Mouse (Mus musculus) heart, adult 8-10 months (tissue): ENCODE measurements at regions not wholly inside any gene's neighbourhood (a gene's known extent, or its start where the extent isn't known, plus 50 kb on each side); places are given as distances from the start of the nearest gene placed in this dataset.

Source experiments
- DNase-seq: peaks from one replicate; pipeline ENCODE4 v3.0.0; 2022; ENCODE audit warnings: low spot score

GRCm38 (mm10) chr3:41422615-41423579, 132.6 kb upstream of the Jade1 start:
- no peak for DNase-seq

- DNase-seq = no peak
Observed at GRCm38 (mm10) chr3:41413771-41414170, 141.8 kb upstream of the Jade1 start.

GRCm38 (mm10) chr3:41412698-41413097, 142.8 kb upstream of the Jade1 start:
- peak; percentile 19 for DNase-seq

GRCm38 (mm10) chr3:41408821-41409737, 146.5 kb upstream of the Jade1 start:
- DNase-seq = peak; percentile 39

- DNase-seq = peak; percentile 72
Observed at GRCm38 (mm10) chr3:41408423-41408820, 147.1 kb upstream of the Jade1 start.

GRCm38 (mm10) chr3:41407988-41408387, 147.5 kb upstream of the Jade1 start:
- no peak for DNase-seq

- DNase-seq = no peak
Observed at GRCm38 (mm10) chr3:41407520-41407919, 148.0 kb upstream of the Jade1 start.

- DNase-seq = peak; percentile 14
Observed at GRCm38 (mm10) chr3:41401881-41402280, 153.7 kb upstream of the Jade1 start.

- DNase-seq = no peak
Observed at GRCm38 (mm10) chr3:41389868-41390267, 165.7 kb upstream of the Jade1 start.

GRCm38 (mm10) chr3:41387469-41388212, 167.9 kb upstream of the Jade1 start:
- DNase-seq = no peak

GRCm38 (mm10) chr3:41386299-41386698, 169.2 kb upstream of the Jade1 start:
- no peak for DNase-seq

- DNase-seq = no peak
Observed at GRCm38 (mm10) chr3:41384410-41384809, 171.1 kb upstream of the Jade1 start.

GRCm38 (mm10) chr3:41378576-41378975, 177.0 kb upstream of the Jade1 start:
- no peak for DNase-seq

- DNase-seq = no peak
Observed at GRCm38 (mm10) chr3:41377826-41378406, 177.6 kb upstream of the Jade1 start.

GRCm38 (mm10) chr3:41376848-41377582, 178.5 kb upstream of the Jade1 start:
- DNase-seq = peak; percentile 59

- DNase-seq = no peak
Observed at GRCm38 (mm10) chr3:41375230-41375930, 180.2 kb upstream of the Jade1 start.

- DNase-seq = no peak
Observed at GRCm38 (mm10) chr3:41373198-41373597, 182.3 kb upstream of the Jade1 start.

GRCm38 (mm10) chr3:41368351-41369101, 187.0 kb upstream of the Jade1 start:
- DNase-seq = peak; percentile 63

GRCm38 (mm10) chr3:41366764-41367163, 188.8 kb upstream of the Jade1 start:
- DNase-seq = no peak
